Mouse (Mus musculus) neural tube, embryonic 11.5 days (tissue): Measurements from ENCODE around the gene Krtap9-3. TPM values are rescaled to one million over a fixed set of nuclear protein-coding genes. Genes with fewer than 3 reads are reported as not detected.

ENCODE experiments used
- ATAC-seq: fragments of 200-750 bp; cut with Nextera tagmentation; 2 replicates; pipeline ENCODE4 v1.8.0; 2017; ENCODE audit warnings: moderate number of reproducible peaks, mild to moderate bottlenecking, moderate TSS enrichment, moderate library complexity; ENCODE audit not compliant: insufficient read depth, low FRiP score, low TSS enrichment
- DNase-seq: peaks from one replicate; pipeline ENCODE4 v3.0.0-alpha.2; 2015; ENCODE audit warnings: low spot score
- H3K27ac ChIP-seq: fragments of 300-500 bp; sonication (generic); 2 replicates; pipeline ENCODE4 v1.5.1; 2014; ENCODE audit warnings: low read depth, mild to moderate bottlenecking, low read length
- H3K27me3 ChIP-seq: fragments of 300-500 bp; sonication (generic); 2 replicates; pipeline ENCODE4 v1.6.1; 2014; ENCODE audit warnings: mild to moderate bottlenecking, low read length, mixed read lengths; ENCODE audit not compliant: control insufficient read depth, insufficient read depth
- H3K36me3 ChIP-seq: fragments of 300-500 bp; sonication (generic); 2 replicates; pipeline ENCODE4 v1.6.1; 2014; ENCODE audit warnings: mild to moderate bottlenecking, low read length, moderate library complexity, mixed read lengths; ENCODE audit not compliant: control insufficient read depth, insufficient read depth
- H3K4me1 ChIP-seq: fragments of 300-500 bp; sonication (generic); 2 replicates; pipeline ENCODE4 v1.6.1; 2014; ENCODE audit warnings: low read length, mixed read lengths; ENCODE audit not compliant: control insufficient read depth, insufficient read depth
- H3K4me2 ChIP-seq: fragments of 300-500 bp; sonication (generic); 2 replicates; pipeline ENCODE4 v1.6.1; 2014; ENCODE audit warnings: low read depth, mild to moderate bottlenecking, moderate library complexity
- H3K4me3 ChIP-seq: fragments of 300-500 bp; sonication (generic); 2 replicates; pipeline ENCODE4 v1.5.1; 2014; ENCODE audit warnings: low read depth, low read length
- H3K9ac ChIP-seq: fragments of 300-500 bp; sonication (generic); 2 replicates; pipeline ENCODE4 v1.6.1; 2014; ENCODE audit warnings: mild to moderate bottlenecking, low read length
- H3K9me3 ChIP-seq: fragments of 300-500 bp; sonication (generic); 2 replicates; pipeline ENCODE4 v1.6.1; 2016; ENCODE audit warnings: low read length; ENCODE audit not compliant: control insufficient read depth
- WGBS: fragments of 180-500 bp; shearing (Covaris S2); extraction: QIAGEN DNeasy Blood & Tissue Kit; methylation state at CpG from one replicate; pipeline ENCODE4 v1.1.7; 2014; 5-methylcytosine and 5-hydroxymethylcytosine counted together
- polyA plus RNA-seq: library from polyadenylated mRNA; unstranded; fragments of >200 nt; fragmentation: Nextera tagmentation; extraction: Ambion mirVana; gene quantifications from 2 replicates; pipeline ENCODE4 v1.2.1, GENCODE M21; 2014

The Krtap9-3 gene
- polyA plus RNA-seq, 1 experiment from 2014 or later: not detected

DNA sequence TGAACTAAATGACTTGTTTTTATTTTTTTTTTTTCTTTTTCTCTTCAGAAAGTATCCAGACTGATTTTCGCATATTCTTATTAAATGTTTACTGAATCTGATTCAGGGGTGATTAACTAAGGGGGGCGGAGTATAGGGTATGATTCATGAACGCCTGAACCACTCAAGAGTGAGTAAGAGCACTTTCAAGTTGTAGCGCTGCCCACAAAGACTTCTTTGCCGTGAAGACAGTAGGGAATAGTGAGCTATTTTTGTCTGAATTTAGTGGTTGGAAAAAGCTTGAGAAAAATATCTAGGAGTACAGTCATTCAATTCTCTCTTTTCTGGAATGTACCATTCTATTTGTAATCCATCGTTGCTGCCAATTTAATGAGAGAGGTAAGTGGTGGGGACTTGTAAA lies 16.3 kb downstream of the Krtap9-3 start:
- no peaks in the 10 kb centered on the region for H3K9me3 ChIP-seq
- no peak overlapping the region for H3K27ac ChIP-seq
- no peak overlapping the region for H3K4me3 ChIP-seq
- WGBS: 85% methylated on average over 6 of the region's 6 CpGs
- H3K36me3 ChIP-seq: no peaks in the 10 kb centered on the region
- no peaks in the 10 kb centered on the region for H3K4me1 ChIP-seq
- no peak for DNase-seq
- no peaks in the 10 kb centered on the region for H3K27me3 ChIP-seq
- no peak overlapping the region for H3K9ac ChIP-seq
- H3K4me2 ChIP-seq: no peak overlapping the region
- ATAC-seq: no peak

GRCm38 (mm10) chr11:99581051-99581450 lies 16.9 kb downstream of the Krtap9-3 start:
- H3K27ac ChIP-seq: no peak overlapping the region
- no peak overlapping the region for H3K4me2 ChIP-seq
- ATAC-seq: no peak
- WGBS: 92% methylated on average over 5 of the region's 5 CpGs
- DNase-seq: no peak
- H3K4me3 ChIP-seq: no peak overlapping the region
- no peaks in the 10 kb centered on the region for H3K9me3 ChIP-seq
- no peak overlapping the region for H3K9ac ChIP-seq
- H3K4me1 ChIP-seq: no peaks in the 10 kb centered on the region
- H3K36me3 ChIP-seq: no peaks in the 10 kb centered on the region
- no peaks in the 10 kb centered on the region for H3K27me3 ChIP-seq

DNA sequence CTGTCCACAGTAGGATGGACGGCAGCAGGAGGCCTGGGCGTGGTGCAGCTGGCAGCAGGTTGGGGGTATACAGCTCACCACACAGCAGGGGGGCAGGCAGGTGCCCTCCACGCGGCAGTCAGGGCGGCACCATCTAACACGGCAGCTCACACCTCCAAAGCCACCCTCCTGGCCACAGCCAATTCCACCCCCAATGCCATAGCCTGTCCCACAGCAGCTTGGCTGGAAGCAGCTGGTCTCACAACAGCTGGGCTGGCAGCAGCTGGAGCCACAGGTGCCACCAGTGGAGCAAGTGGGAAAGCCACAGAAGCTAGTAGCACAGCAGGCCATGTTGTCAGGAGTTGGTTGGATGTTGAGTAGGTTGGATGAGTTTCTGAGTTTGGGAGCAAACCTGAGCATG lies 17.3 kb downstream of the Krtap9-3 start, which contains the start of gene Krtap1-5:
TSS of gene Krtap1-5 (minus strand) at position 381 of the 400 bp plus-strand sequence.
- Histone ChIP-seq H3K27me3 (no peaks in the 10 kb centered on the region), H3K4me1 (no peaks in the 10 kb centered on the region), H3K27ac (no peak within 1 kb of the TSS), H3K9me3 (no peaks in the 10 kb centered on the region), H3K36me3 (no peaks in the 10 kb centered on the region), H3K9ac (no peak within 1 kb of the TSS), H3K4me3 (no peak within 1 kb of the TSS), H3K4me2 (no peak within 1 kb of the TSS)
- no peak for ATAC-seq
- WGBS: 84% methylated on average over 6 of the region's 6 CpGs
- DNase-seq: no peak

DNA sequence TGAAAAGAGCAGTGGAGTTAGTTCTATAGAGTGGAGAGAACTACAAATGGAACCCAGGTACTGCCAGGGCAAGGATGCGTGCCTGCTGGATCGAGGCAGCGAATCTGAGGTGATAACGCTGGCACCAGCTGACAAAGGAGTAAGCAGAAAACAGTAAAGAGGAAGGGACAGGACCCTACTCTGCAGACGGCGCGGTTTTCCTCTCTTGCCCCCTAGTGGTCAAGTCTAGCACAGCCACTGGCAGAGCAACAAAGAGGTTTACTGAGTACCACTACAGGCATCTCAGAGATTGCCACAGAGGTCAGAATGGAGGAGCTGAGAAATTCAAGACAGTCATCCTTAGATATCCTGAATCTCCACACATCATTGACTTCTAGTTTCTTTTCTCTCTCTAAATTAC lies 23.8 kb downstream of the Krtap9-3 start:
- 8% methylated on average over 7 of the region's 7 CpGs for WGBS
- Histone ChIP-seq H3K9ac (no peak overlapping the region), H3K4me3 (no peak overlapping the region)

DNA sequence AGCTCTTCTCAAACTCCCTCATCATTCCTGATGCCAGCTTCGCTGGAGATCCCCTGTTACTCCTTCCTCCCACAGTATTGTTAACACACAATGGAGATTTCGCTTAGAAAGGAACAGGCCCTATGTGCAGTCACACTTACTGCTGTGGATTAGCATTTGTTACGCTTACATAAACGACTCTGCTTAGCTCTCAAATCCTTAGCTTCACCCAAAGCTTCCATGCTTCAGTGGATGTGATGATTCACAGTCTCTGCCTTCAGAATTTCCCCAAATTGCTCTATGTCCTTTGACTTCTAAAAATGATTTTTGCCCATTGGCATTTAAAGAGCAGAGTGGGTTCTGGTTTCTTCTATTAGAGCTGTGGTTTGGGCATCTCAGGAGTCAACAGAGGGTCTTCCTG lies 24.7 kb downstream of the Krtap9-3 start:
- no peak for ATAC-seq
- Histone ChIP-seq H3K4me1 (no peaks in the 10 kb centered on the region), H3K36me3 (no peaks in the 10 kb centered on the region), H3K27me3 (no peaks in the 10 kb centered on the region), H3K9me3 (no peaks in the 10 kb centered on the region), H3K27ac (no peak overlapping the region), H3K4me2 (no peak overlapping the region), H3K4me3 (no peak overlapping the region), H3K9ac (no peak overlapping the region)
- WGBS: 62% methylated on average over 4 of the region's 4 CpGs
- no peak for DNase-seq

More for the DNA sequence above, 23.8 kb downstream of the Krtap9-3 start:
- Histone ChIP-seq H3K9me3 (no peaks in the 10 kb centered on the region), H3K4me1 (no peaks in the 10 kb centered on the region), H3K27ac (no peak overlapping the region), H3K27me3 (no peaks in the 10 kb centered on the region), H3K4me2 (peak overlapping the region; percentile 15; the same call in 1 of the 2 replicates), H3K36me3 (no peaks in the 10 kb centered on the region)
- peak; percentile 72; the same call in 1 of the 2 replicates for ATAC-seq
- DNase-seq: peak; percentile 83

GRCm38 (mm10) chr11:99566530-99566929 lies 31.4 kb downstream of the Krtap9-3 start, which contains the start of gene Krtap3-1:
Gene Krtap3-1 (minus strand): TSS chr11:99566630.
- H3K4me3 ChIP-seq: no peak within 1 kb of the TSS
- DNase-seq: no peak
- H3K9me3 ChIP-seq: no peaks in the 10 kb centered on the region
- no peaks in the 10 kb centered on the region for H3K4me1 ChIP-seq
- no peak for ATAC-seq
- no peak within 1 kb of the TSS for H3K9ac ChIP-seq
- H3K4me2 ChIP-seq: no peak within 1 kb of the TSS
- WGBS: 77% methylated on average over 7 of the region's 7 CpGs
- H3K36me3 ChIP-seq: no peaks in the 10 kb centered on the region
- no peak within 1 kb of the TSS for H3K27ac ChIP-seq
- H3K27me3 ChIP-seq: no peaks in the 10 kb centered on the region

DNA sequence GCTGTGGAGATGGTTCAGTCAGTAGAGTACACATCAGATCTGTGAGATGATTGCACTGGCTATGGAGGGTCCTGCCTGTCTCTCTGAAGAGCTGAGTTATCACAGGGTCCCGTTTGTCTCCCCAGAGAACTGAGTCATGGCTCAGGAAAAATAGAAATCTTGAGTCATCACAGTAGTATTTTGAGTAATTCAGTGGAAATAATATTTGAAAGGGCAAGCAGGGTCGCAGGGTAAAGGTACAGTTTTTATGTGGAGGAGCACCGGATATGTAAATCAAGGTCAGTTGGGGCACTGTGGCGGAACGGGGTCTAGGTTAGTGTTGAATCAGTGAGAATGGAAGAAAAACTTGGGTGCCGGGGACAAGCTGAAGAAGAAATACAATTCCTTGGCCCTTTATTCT lies 35.3 kb downstream of the Krtap9-3 start:
- no peak overlapping the region for H3K4me3 ChIP-seq
- ATAC-seq (no peak), DNase-seq (no peak)
- no peak overlapping the region for H3K9ac ChIP-seq
- H3K9me3 ChIP-seq: no peaks in the 10 kb centered on the region
- H3K27me3 ChIP-seq: no peaks in the 10 kb centered on the region
- 82% methylated on average over 6 of the region's 6 CpGs for WGBS
- H3K4me1 ChIP-seq: no peaks in the 10 kb centered on the region
- no peak overlapping the region for H3K27ac ChIP-seq
- H3K4me2 ChIP-seq: no peak overlapping the region
- H3K36me3 ChIP-seq: no peaks in the 10 kb centered on the region

DNA sequence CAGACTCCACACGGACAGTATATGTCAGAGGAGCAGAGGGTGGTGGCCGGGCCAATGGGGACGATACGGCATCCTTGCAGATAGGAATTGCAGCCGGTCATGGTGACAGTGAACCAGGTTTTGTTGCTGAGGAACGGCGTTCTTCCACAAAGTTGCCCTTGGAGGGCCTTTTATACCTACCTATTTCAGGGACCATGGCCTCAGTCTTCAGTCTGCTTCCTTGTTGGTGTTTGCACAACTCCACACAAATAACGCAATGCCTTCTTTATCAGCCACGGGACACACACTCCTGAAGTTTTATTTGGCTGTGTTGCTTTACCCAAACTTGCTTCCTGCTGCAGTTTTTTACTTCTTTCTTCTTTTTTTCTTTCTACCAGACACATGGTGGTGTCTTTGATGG lies 38.5 kb downstream of the Krtap9-3 start, which contains the start of gene Gm11939:
TSS of gene Gm11939 (minus strand) at position 101 of the 400 bp plus-strand sequence.
- ATAC-seq (no peak), DNase-seq (no peak)
- no peak within 1 kb of the TSS for H3K9ac ChIP-seq
- H3K36me3 ChIP-seq: no peaks in the 10 kb centered on the region
- no peak within 1 kb of the TSS for H3K27ac ChIP-seq
- no peaks in the 10 kb centered on the region for H3K9me3 ChIP-seq
- WGBS: 91% methylated on average over 9 of the region's 9 CpGs
- no peak within 1 kb of the TSS for H3K4me3 ChIP-seq
- no peaks in the 10 kb centered on the region for H3K27me3 ChIP-seq
- no peaks in the 10 kb centered on the region for H3K4me1 ChIP-seq
- no peak within 1 kb of the TSS for H3K4me2 ChIP-seq

DNA sequence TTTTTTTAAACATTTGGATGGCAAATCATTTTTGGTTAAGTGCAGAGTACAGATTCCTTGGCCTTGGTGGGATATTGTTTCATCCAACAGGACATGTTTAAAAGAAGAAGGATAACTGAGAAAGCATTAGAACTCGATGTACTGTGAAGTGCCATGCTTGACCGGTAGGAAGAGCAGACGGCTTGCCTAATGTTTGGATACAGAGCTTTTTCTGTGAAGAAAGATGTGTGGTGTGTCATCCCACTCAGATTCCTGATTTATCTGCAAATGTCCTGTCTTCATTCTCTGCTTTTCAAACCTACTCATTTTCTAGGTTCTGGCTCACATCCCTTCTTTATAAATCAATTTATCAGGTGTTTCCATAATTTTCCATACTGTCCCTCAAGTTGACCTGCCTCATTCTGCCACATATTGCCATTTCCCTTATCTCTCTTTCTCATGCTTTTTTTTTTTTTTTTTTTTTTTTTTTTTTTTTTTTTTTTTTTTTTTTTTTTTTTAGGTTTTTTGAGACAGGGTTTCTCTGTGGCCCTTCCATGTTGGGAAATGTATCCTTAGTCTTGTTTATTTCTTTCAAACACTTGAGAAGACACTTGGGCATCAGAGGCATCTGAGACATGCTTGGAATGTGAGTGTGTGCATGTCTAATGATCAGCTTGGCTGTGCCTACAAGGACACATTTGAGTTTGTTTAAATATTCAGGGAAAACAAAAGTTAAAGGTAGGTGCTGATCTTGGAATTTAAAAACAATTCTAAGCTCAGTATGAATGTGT lies 39.7 kb downstream of the Krtap9-3 start:
- 85% methylated on average over 3 of the region's 3 CpGs for WGBS
- H3K4me2 ChIP-seq: no peak overlapping the region
- no peaks in the 10 kb centered on the region for H3K36me3 ChIP-seq
- H3K9ac ChIP-seq: no peak overlapping the region
- H3K27ac ChIP-seq: no peak overlapping the region
- H3K4me3 ChIP-seq: no peak overlapping the region
- H3K9me3 ChIP-seq: no peaks in the 10 kb centered on the region
- no peaks in the 10 kb centered on the region for H3K27me3 ChIP-seq
- H3K4me1 ChIP-seq: no peaks in the 10 kb centered on the region
- ATAC-seq (no peak), DNase-seq (no peak)
